Mouse (Mus musculus): ENCODE data around the gene Cfap65. TPM values are rescaled to one million over a fixed set of nuclear protein-coding genes. Genes with fewer than 3 reads are reported as not detected.
A peak's percentile ranks its signal among the peaks of the same experiment; 100 is the strongest.

Cfap65 gene
- total RNA-seq, 2 experiments from 2014 or later: not detected

DNA sequence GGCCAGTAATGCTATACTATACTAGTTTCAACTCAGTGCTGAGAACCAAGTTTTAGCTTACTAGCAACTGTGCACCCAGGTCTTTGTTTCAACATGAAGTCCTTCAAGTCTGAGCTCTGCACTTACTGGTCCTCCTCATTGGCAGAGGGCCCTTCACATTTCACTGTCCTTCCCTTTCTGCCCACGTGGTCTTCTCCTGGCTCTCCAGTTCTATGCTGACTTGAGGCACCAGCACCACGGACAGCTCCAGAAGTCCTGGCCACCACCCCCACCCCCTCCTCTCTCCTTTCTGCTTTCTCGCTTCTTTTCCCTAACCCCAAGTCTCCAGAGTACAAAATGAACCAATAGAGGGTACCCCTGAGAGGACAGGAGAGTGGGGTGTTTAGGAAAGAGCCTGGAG is 4.4 kb upstream of the Cfap65 start:
- DNase-seq (ENCODE audit: low spot score in 2 of 2): no peak

DNA sequence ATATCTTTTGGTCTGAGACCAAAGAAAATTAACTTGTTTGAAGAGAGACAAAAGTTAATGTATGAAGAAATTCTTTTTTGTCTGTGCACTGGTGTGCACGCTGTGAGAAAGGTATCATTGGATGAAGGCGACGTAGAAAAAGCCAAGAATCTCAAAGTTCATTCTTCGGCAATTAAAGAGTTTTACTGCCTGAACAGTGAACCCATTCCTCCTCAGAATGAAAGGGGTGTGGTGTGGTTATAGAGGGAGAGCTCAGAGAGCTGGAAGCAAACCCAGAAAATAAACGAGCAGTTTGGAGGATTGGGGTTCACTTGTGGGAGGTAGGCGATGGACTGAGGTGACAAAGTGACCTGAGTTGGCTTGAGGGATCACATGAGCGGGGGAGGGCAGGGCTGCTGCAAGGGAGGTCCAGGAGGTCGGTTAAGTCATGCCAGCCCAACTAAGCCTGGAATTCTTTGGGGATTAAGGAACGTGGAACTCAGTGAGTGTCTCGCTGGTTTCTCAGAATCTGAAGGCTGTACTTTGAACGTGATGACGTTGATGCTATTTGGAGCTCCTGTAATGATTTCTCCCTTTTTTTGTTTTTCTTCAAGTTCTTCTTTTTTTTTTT is 927 bp upstream of the Cfap65 start:
- DNase-seq (ENCODE audit: low spot score in 2 of 2): no peak

- no peak for DNase-seq (ENCODE audit: low spot score in 2 of 2)
Observed at GRCm38 (mm10) chr1:74927621-74928296, 7.6 kb downstream of the Cfap65 start.

GRCm38 (mm10) chr1:74926721-74927120 is 8.7 kb downstream of the Cfap65 start:
- peak; percentile 50 to 54 for DNase-seq (ENCODE audit: low spot score in 2 of 2)

DNA sequence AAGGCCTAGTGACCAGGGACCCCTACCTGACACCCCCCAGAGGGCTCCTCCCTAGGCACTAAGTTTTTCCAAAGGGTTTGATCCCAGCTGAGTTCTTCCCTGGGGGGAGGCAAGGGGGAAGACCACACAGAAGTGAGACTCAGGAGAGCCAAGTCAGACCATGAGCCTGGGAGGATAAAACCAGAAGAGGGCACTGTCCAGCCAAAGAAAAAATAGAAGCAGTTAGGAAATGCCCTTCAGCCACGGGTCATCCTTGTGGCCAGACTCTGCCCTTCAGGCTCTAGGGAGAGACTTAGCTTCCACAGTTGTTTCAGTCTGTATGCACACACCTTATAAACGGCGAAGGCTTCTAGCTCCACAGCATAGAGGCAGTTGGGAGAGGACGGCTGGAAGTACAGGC is 10.9 kb downstream of the Cfap65 start:
- DNase-seq (ENCODE audit: low spot score in 2 of 2): no peak

DNA sequence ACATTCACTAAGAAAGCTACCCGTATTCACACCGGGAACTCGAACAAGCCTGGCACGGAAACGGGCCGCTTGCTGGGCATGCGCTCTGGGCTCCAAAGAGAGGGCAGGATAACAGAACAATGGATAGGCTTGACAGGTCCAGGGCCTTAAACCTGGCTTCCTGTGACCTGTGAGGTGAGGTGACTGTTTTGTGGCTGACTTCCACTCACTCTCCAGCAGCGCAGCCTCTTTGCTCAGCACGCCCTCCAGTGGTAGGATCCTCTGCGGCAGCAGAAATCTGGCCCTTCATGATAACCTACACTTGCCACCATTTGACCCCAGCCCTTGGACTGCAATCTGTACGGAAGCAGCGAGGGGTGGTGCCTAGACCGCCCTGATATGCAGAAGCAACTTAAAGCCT is 19.7 kb downstream of the Cfap65 start:
- no peak for DNase-seq (ENCODE audit: low spot score in 2 of 2)

DNA sequence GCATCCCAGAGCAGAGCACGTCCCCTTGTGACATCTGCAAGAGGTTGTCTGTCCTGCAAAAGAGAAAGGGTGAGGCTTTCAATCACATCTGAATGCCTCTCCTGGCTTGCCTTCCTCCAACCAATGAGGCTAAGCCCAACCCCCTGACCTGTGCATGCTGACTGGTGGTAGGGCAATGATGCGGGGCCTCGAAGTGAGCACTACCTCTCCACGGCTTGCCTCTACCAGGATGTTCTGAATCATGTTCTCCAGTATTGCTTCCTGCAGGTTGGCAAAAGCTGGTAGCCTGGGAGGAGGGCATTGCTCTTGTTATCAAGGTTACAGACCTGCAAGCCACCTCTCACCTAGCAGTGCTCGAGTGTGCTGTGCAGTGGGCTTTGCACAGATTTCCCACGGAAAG is 33.2 kb downstream of the Cfap65 start:
- no peak for DNase-seq (ENCODE audit: low spot score in 2 of 2)

DNA sequence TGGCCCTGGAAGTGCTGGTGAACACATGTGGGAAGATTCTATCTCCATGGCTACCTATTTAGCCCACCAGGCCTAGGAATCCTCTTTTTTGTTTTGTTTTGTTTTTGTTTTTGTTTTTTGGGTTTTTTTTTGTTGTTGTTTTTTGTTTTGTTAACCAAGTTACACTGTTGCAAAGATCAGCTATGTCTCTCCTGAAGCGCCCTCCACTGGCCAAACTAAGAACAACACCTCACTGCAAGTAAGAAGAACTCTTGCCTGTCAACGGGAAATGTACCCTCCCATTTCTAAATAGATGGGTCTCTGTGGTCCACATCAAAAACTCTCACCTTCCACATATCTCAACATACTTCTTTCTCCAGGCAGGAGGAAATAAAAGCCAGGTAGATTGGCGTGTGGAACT is 33.7 kb downstream of the Cfap65 start:
- DNase-seq (ENCODE audit: low spot score in 2 of 2): peak; percentile 58 to 72

- no peak for DNase-seq (ENCODE audit: low spot score in 2 of 2)
Observed at GRCm38 (mm10) chr1:74900341-74901285, 34.8 kb downstream of the Cfap65 start.

DNA sequence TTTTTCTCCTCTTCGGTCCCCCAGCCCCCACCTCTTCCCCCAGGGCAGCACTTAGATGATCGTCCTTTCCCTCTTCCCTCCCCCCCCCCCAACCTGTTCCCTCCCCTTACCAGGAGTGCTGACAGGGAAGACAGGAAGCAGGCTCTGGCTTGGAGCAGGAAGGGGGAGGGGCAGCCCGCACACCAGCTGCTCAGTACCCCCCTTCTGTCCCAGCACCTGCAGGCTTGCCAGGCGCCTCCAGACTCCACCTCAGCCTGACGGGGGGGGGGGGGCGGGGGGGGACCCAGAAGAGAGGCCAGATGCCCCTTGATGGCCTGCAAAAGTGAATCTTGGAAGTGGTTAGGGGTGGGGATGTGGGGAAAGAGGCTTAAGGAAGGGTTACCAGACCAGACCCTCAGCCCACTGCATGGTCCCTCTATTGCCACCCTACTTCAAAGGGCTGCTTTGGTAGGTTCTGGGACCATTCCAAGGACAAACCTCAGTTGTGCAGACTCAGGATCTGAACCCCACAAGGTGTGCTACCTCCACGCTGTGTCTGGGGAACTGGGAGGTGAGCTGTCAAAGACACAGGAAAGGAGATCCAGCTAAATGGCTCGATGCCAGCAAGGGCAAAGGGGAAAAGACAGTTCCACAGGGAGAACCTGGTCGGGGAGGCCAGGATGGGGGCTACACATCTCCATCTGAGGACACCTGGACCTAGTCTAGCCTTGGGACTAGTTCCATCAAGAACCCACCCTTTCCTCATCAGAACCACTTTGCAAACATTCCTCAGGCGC is 36.6 kb downstream of the Cfap65 start:
- DNase-seq (ENCODE audit: low spot score in 2 of 2): no peak

- no peak for DNase-seq (ENCODE audit: low spot score in 2 of 2)
Observed at GRCm38 (mm10) chr1:74897976-74898375, 37.4 kb downstream of the Cfap65 start.

- peak; percentile 57 to 66 for DNase-seq (ENCODE audit: low spot score in 2 of 2)
Observed at GRCm38 (mm10) chr1:74894966-74895365, 40.4 kb downstream of the Cfap65 start.

DNA sequence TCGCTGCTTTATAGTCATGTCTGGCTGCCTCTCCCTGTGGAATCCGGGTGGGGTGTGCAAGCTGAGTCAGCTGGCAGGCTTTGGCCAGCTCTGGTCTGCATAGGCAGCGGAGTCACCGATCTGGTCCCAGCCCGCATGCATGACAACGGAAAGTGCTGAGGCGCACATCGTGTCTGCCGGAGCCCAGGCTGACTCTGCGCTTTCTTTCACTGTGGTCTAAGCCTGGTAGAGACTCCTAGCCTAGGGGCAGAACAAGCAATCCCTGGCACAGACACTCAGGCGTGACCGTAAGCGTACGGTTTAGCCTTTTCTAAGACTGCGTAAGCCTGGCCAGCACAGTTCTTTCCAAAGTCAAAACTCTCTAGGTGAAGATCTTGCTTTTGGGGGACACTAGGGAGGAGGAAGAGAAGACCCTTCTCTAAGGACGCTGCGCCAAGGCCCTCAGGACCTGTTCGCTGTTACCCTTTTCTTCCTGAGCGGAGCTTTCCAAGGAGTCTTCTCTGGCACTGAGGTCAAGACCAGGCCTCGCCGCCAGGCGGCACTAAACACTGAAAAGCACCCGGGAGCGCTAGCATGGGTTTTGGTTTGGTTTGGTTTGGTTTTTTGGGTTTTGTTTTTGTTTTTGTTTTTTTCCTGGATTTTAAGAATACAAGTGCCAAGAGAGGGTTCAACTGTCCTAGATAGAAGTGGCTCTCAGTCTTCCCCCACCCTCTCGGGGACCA is 42.1 kb downstream of the Cfap65 start, which contains the start of gene Cryba2:
Cryba2 (minus strand) TSS at position 10 of the 722 bp plus-strand sequence.
- peak in 1 of 2 experiments; percentile 57 for DNase-seq (ENCODE audit: low spot score in 2 of 2)

DNA sequence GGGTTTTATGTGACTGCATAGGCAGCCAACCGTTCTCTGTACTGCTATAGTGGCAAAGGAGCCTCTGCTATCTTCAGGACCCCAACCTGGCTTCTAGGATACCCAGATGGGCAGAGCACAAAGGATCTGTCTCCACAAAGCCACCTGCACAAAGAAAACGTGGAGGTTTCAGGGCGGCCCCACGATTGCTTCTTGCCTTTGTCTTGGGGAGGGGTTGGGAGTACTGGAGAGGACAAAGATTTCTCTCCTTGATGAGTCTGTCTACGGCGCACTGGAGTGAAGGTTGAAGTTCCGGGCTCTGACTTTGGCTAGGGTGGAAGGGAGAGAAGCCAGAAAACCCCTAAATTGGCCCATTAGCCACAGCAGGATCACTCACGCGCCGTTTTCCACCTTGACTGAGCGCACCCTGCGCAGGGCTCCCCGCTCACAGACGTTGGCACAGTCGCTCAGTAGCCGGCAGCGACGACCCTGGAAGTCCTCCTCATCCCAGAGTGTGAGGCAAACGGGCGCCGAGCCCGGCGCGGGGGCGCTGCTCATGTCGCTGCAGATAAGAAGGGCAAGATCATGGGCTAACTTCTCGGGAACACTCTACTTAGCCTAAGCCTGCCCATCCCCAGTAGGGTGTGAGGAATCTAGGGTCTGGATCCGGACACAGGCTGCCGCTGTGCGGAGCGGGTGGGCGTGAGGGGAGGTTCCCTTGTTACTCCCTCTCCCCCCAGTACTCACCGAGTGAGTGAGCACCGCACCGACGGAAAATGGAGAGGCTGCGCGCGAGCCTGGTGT is 42.9 kb downstream of the Cfap65 start:
- DNase-seq (ENCODE audit: low spot score in 2 of 2): no peak

- no peak for DNase-seq (ENCODE audit: low spot score in 2 of 2)
Observed at GRCm38 (mm10) chr1:74891513-74891912, 43.9 kb downstream of the Cfap65 start.

GRCm38 (mm10) chr1:74885369-74886042 is 49.9 kb downstream of the Cfap65 start, which contains the start of gene Fev:
Gene Fev, minus strand, starts transcription at chr1:74885419.
- no peak for DNase-seq (ENCODE audit: low spot score in 2 of 2)

DNA sequence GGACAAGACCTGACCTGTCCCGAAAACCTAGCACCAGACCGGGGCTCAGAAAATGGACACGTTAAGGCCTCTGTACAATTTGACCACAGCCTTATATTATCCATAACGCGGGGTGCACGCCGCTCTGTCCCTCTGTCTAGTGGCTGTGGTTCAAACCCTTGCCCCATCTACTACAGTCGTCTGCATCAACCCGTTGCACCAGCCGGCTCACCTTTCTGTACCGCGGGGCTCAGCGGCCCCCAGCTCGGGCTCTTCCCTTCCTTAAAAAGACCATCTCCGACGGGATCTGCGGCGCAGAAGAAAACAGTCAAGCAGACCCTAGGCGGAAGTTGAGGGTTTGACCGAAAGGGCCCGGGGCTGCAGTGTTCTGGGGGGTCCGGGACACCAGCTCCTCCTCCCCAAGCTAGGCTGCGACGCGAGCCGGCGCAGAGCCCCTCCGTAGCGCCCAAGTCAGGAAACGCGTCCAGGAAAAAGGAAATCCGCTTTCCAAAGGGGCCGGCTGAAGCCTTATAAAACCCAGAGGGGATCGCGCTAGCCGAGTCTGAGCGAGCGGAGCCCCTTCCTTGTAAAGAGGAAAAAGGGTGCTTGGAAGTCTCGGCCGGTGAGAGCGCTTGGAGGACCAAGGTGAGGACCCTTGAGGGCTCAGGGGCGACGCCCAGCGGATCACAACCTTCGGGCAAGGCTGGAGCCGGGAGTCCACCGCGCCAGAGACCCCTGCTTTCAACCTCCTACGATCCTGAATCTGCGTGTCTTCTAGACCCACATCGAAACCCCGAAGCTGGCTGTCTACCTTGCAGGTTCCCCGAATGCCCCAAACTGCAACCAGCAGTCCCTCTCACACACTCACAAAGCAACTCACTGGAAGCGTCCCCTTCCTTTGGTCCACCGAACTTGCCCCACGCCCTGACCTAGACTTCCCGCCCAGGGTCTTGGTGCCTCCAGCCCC is 50.9 kb downstream of the Cfap65 start:
- DNase-seq (ENCODE audit: low spot score in 2 of 2): no peak

- DNase-seq (ENCODE audit: low spot score in 2 of 2): no peak
Observed at GRCm38 (mm10) chr1:74883441-74883840, 52.0 kb downstream of the Cfap65 start.
